Mouse (Mus musculus) embryonic facial prominence, embryonic 12.5 days (tissue): ENCODE results near the gene Wdr47. TPM values are rescaled to one million over a fixed set of nuclear protein-coding genes. Genes with fewer than 3 reads are reported as not detected.
"Not testable (repeated sequence)": the region's sequence is repeated elsewhere in the genome, so short reads cannot be mapped to it uniquely, and the experiment has no call there.

Experiments
- ATAC-seq: fragments of 200-750 bp; cut with Nextera tagmentation; 2 replicates; pipeline ENCODE4 v1.8.0; 2017; ENCODE audit not compliant: insufficient number of reproducible peaks, insufficient read depth, low FRiP score, low TSS enrichment
- H3K27ac ChIP-seq: fragments of 300-500 bp; sonication (generic); 2 replicates; pipeline ENCODE4 v1.5.1; 2016; ENCODE audit warnings: mild to moderate bottlenecking
- H3K27me3 ChIP-seq: fragments of 300-500 bp; sonication (generic); 2 replicates; pipeline ENCODE4 v1.6.1; 2016; ENCODE audit warnings: mild to moderate bottlenecking, moderate library complexity
- H3K36me3 ChIP-seq: fragments of 300-500 bp; sonication (generic); 2 replicates; pipeline ENCODE4 v1.6.1; 2016; ENCODE audit warnings: mild to moderate bottlenecking
- H3K4me1 ChIP-seq: fragments of 300-500 bp; sonication (generic); 2 replicates; pipeline ENCODE4 v1.6.1; 2016
- H3K4me2 ChIP-seq: fragments of 300-500 bp; sonication (generic); replicated peaks from 2 replicates; pipeline ENCODE4 v1.6.1; 2016; ENCODE audit warnings: mild to moderate bottlenecking, moderate library complexity
- H3K4me3 ChIP-seq: fragments of 300-500 bp; sonication (generic); 2 replicates; pipeline ENCODE4 v1.5.1; 2016; ENCODE audit warnings: mild to moderate bottlenecking
- H3K9ac ChIP-seq: fragments of 300-500 bp; sonication (generic); 2 replicates; pipeline ENCODE4 v1.6.1; 2016; ENCODE audit warnings: mild to moderate bottlenecking, moderate library complexity
- H3K9me3 ChIP-seq: fragments of 300-500 bp; sonication (generic); 2 replicates; pipeline ENCODE4 v1.6.1; 2016; ENCODE audit warnings: mild to moderate bottlenecking, moderate library complexity
- WGBS: fragments of 180-500 bp; shearing (Covaris S2); methylation state at CpG from one replicate; pipeline ENCODE4 v1.1.7; 2016; 5-methylcytosine and 5-hydroxymethylcytosine counted together
- polyA plus RNA-seq: library from polyadenylated mRNA; unstranded; fragments of >200 nt; fragmentation: Nextera tagmentation; extraction: Ambion mirVana; gene quantifications from 2 replicates; pipeline ENCODE4 v1.2.1, GENCODE M21; 2016

Wdr47 gene
- polyA plus RNA-seq, result 17.5 and 17.6 TPM in 2 replicates

- H3K9ac ChIP-seq, result peak within 1 kb of the TSS; percentile 76
- H3K4me3 ChIP-seq, result peak within 1 kb of the TSS; percentile 90
- H3K27me3 ChIP-seq, result no peaks in the 10 kb centered on the region
- peak; percentile 99 for ATAC-seq
- peaks cover 2% of the 10 kb centered on the region; the same call in 1 of the 2 replicates for H3K4me1 ChIP-seq
- H3K27ac ChIP-seq, result peak within 1 kb of the TSS; percentile 75
- H3K9me3 ChIP-seq, result no peaks in the 10 kb centered on the region
- 6% methylated on average over 44 of the region's 44 CpGs for WGBS
- no peaks in the 10 kb centered on the region for H3K36me3 ChIP-seq
- peak within 1 kb of the TSS; percentile 98 for H3K4me2 ChIP-seq
Measured at GRCm38 (mm10) chr3:108590786-108591529, at the start of gene Wdr47. TSS of gene Wdr47 (plus strand) at chr3:108591279.

- 82% methylated on average over 11 of the region's 11 CpGs for WGBS
- no peak for ATAC-seq
Measured at GRCm38 (mm10) chr3:108542299-108542698, 48.8 kb upstream of the Wdr47 start.

GRCm38 (mm10) chr3:108554111-108554561 lies 36.9 kb upstream of the Wdr47 start:
- Histone ChIP-seq H3K9me3 (no peaks in the 10 kb centered on the region), H3K27me3 (no peaks in the 10 kb centered on the region), H3K4me2 (peak overlapping the region; percentile 69), H3K4me3 (peak overlapping the region; percentile 81), H3K36me3 (peaks cover 20% of the 10 kb centered on the region), H3K4me1 (no peaks in the 10 kb centered on the region; the same call in 1 of the 2 replicates), H3K9ac (peak overlapping the region; percentile 97), H3K27ac (peak overlapping the region; percentile 89)
- 1% methylated on average over 42 of the region's 42 CpGs for WGBS
- peak; percentile 42 for ATAC-seq

More at GRCm38 (mm10) chr3:108542299-108542698, 48.8 kb upstream of the Wdr47 start:
- H3K4me1 ChIP-seq, result no peaks in the 10 kb centered on the region
- H3K4me2 ChIP-seq, result no peak overlapping the region
- no peaks in the 10 kb centered on the region for H3K9me3 ChIP-seq
- no peaks in the 10 kb centered on the region for H3K36me3 ChIP-seq
- no peak overlapping the region for H3K4me3 ChIP-seq
- H3K27me3 ChIP-seq, result no peaks in the 10 kb centered on the region
- H3K27ac ChIP-seq, result no peak overlapping the region
- no peak overlapping the region for H3K9ac ChIP-seq

GRCm38 (mm10) chr3:108554587-108555312 lies 36.3 kb upstream of the Wdr47 start:
- Histone ChIP-seq H3K4me1 (no peaks in the 10 kb centered on the region; the same call in 1 of the 2 replicates), H3K4me2 (peak overlapping the region; percentile 69), H3K36me3 (peaks cover 23% of the 10 kb centered on the region), H3K27ac (peak overlapping the region; percentile 89), H3K27me3 (no peaks in the 10 kb centered on the region), H3K4me3 (peak overlapping the region; percentile 81), H3K9ac (peak overlapping the region; percentile 97), H3K9me3 (no peaks in the 10 kb centered on the region)
- ATAC-seq, result peak; percentile 89
- WGBS, result 19% methylated on average over 19 of the region's 22 CpGs

- no peak overlapping the region for H3K4me3 ChIP-seq
- no peak overlapping the region for H3K27ac ChIP-seq
- H3K4me1 ChIP-seq, result peaks cover 7% of the 10 kb centered on the region
- H3K9me3 ChIP-seq, result no peaks in the 10 kb centered on the region
- no peak overlapping the region for H3K9ac ChIP-seq
- H3K36me3 ChIP-seq, result peaks cover 23% of the 10 kb centered on the region
- no peaks in the 10 kb centered on the region for H3K27me3 ChIP-seq
- no peak overlapping the region for H3K4me2 ChIP-seq
- no peak for ATAC-seq
- WGBS, result 88% methylated on average over 4 of the region's 4 CpGs
Measured at GRCm38 (mm10) chr3:108557888-108558287, 33.2 kb upstream of the Wdr47 start.

- WGBS, result under 1% methylated on average over 45 of the region's 45 CpGs
- peak within 1 kb of the TSS; percentile 79 for H3K9ac ChIP-seq
- peak within 1 kb of the TSS; percentile 87 for H3K27ac ChIP-seq
- H3K4me1 ChIP-seq, result peaks cover 10% of the 10 kb centered on the region; the same call in 1 of the 2 replicates
- H3K36me3 ChIP-seq, result peaks cover 18% of the 10 kb centered on the region
- H3K27me3 ChIP-seq, result no peaks in the 10 kb centered on the region
- peak within 1 kb of the TSS; percentile 70 for H3K4me2 ChIP-seq
- H3K9me3 ChIP-seq, result no peaks in the 10 kb centered on the region
- peak within 1 kb of the TSS; percentile 88 for H3K4me3 ChIP-seq
- ATAC-seq, result peak; percentile 96
Measured at GRCm38 (mm10) chr3:108562133-108562730, 28.8 kb upstream of the Wdr47 start, which contains the start of gene Tmem167b. TSS of gene Tmem167b (minus strand) at chr3:108562466.

- Histone ChIP-seq H3K27ac (peak overlapping the region; percentile 87), H3K9ac (peak overlapping the region; percentile 41), H3K36me3 (peaks cover 15% of the 10 kb centered on the region), H3K4me1 (peaks cover 10% of the 10 kb centered on the region; the same call in 1 of the 2 replicates), H3K9me3 (no peaks in the 10 kb centered on the region), H3K27me3 (no peaks in the 10 kb centered on the region), H3K4me2 (peak overlapping the region; percentile 70), H3K4me3 (peak overlapping the region; percentile 88)
- 0 out of 2 replicates have a peak, but pooled peaks have one; percentile 59 for ATAC-seq
- 5% methylated on average over 15 of the region's 15 CpGs for WGBS
Measured at GRCm38 (mm10) chr3:108562777-108563271, 28.3 kb upstream of the Wdr47 start.

GRCm38 (mm10) chr3:108563309-108563708 lies 27.8 kb upstream of the Wdr47 start:
- peak overlapping the region; percentile 87 for H3K27ac ChIP-seq
- peaks cover 10% of the 10 kb centered on the region; the same call in 1 of the 2 replicates for H3K4me1 ChIP-seq
- no peaks in the 10 kb centered on the region for H3K27me3 ChIP-seq
- peak overlapping the region; percentile 41 for H3K9ac ChIP-seq
- peak overlapping the region; percentile 70 for H3K4me2 ChIP-seq
- peak overlapping the region; percentile 88 for H3K4me3 ChIP-seq
- 12% methylated on average over 4 of the region's 4 CpGs for WGBS
- H3K36me3 ChIP-seq, result peaks cover 11% of the 10 kb centered on the region
- no peak for ATAC-seq
- no peaks in the 10 kb centered on the region for H3K9me3 ChIP-seq

- Histone ChIP-seq H3K27me3 (no peaks in the 10 kb centered on the region), H3K9ac (no peak overlapping the region), H3K9me3 (no peaks in the 10 kb centered on the region), H3K36me3 (no peaks in the 10 kb centered on the region), H3K27ac (peak overlapping the region; percentile 43), H3K4me3 (no peak overlapping the region), H3K4me2 (no peak overlapping the region), H3K4me1 (peaks cover 11% of the 10 kb centered on the region)
- ATAC-seq, result no peak
- WGBS, result 25% methylated on average over 15 of the region's 15 CpGs
Measured at GRCm38 (mm10) chr3:108567990-108568877, 22.8 kb upstream of the Wdr47 start.

GRCm38 (mm10) chr3:108569636-108570035 lies 21.4 kb upstream of the Wdr47 start:
- not testable (repeated sequence) for H3K4me3 ChIP-seq, H3K36me3 ChIP-seq, H3K9me3 ChIP-seq, H3K27ac ChIP-seq, H3K4me2 ChIP-seq, H3K9ac ChIP-seq, H3K27me3 ChIP-seq, ATAC-seq
- 54% methylated on average over 3 of the region's 3 CpGs for WGBS
- H3K4me1 ChIP-seq, result peaks cover 14% of the 10 kb centered on the region
